Mouse (Mus musculus) ovary, postnatal 36 days (tissue): ENCODE measurements at regions not wholly inside any gene's neighbourhood (a gene's known extent, or its start where the extent isn't known, plus 50 kb on each side); places are given as distances from the start of the nearest gene placed in this dataset.

ENCODE experiments used
- DNase-seq: peaks from one replicate; pipeline ENCODE4 v3.0.0; 2022; ENCODE audit warnings: low spot score, mixed read lengths

- DNase-seq = peak; percentile 10
Observed at GRCm38 (mm10) chr1:51697265-51698192, 218.3 kb downstream of the Myo1b start.

DNA sequence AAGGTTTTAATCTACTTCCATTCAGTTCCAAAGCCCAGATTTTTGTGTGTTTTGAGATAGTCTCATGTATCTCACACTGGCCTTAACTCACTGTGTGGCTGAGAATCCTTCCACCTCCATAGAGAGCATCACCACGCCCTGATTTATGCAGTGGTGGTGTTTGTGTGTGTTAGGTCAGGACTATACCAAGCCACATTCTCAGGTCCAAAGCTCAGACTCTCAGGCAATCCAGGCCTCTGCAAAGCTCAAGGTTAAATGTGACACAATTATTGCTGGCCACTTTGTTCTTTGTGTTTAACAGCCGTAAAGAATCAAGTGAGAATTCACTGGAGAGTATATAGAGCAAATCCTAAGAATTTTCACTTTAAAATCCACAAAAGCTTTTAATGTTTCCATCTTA lies 218.2 kb upstream of the Nabp1 start:
- DNase-seq = no peak

DNA sequence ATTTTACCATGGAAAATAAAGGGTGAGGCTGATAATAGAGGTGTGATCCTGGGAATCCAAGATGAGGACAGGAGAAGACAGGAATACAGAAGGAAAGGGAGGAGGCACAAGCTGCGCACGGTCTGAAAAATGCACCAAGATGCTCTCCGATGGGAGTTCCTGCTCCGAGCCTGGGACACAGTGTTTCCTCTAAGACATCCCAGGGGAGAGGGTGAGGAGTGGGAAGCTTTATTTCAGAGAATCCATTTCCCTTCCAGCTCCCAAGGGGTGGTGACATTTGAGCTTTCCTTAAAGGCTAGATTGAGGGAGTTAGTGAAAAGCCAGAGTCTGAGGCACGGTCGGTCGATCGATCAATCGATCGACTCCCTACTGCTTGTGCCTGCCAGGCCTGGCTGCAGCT lies 212.7 kb upstream of the Nabp1 start:
- no peak for DNase-seq

GRCm38 (mm10) chr1:51689461-51690223 lies 211.4 kb upstream of the Nabp1 start:
- no peak for DNase-seq

GRCm38 (mm10) chr1:51688946-51689345 lies 210.7 kb upstream of the Nabp1 start:
- DNase-seq = no peak

DNA sequence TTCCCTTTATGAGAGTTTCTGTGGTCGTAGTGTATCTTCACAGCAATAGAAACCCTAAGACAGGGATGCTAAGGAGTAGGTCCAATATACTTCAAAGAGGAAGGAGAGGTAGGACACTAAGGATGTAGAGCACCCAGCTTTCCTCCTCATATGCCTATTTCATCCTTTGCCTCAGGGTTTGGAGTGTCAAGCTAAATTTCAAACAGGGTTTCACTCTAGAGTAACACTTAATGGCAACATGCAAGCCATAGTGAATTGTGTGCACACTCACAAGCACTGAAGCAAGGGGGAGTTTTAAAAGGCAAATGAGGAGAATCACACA lies 210.0 kb upstream of the Nabp1 start:
- DNase-seq = no peak

DNA sequence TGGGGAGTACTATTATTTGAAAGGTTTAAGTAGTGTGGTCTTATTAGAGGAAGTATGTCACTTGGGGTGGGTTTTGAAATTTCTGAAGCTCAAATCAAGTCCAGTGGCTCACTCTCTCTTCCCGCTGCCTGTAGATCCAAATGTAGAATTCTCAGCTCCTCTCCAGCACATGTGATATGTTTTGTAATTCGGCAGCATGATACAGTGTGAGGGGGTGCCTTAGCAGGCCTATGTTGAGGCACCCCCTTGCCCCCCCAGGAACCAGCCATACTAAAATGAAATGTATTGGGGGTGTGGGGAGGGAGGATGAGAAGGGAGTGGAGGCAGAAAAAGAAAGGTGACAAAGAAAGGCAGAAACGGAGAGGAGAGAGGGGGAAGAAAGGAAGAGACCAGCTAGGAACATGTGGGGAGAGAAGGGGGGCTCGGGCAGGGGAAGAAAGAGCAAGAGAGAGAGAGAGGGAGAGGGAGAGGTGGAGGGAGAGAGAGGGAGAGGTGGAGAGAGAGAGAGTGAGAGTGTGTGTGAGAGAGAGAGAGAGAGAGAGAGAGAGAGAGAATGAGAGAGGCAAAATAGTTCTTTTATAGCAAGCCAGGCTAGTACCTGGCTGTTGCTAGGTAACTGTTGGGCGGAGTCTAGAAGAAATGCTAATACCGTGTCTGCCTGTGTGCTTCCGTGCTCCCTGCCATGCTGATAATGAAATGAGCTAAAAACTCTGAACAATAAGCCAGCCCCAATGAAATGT lies 209.4 kb upstream of the Nabp1 start:
- DNase-seq = no peak

DNA sequence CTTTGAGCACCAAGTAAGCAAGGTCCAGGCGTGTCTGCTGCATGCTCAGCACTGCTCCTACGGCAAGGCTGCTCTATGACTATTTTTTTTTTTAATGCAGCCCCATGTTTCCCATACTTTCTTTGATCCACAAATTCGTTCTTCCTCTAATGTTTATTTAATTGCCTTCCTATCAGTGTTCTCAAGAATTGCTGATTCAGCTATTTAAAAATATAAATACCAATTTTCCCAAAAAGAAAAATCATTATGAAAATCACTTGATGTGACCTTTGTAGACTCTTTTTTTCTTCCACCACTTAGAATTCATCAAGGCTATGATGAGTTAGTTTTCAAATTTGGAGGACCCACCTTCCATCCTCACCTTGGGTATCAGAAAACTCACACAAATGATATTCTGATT lies 208.5 kb upstream of the Nabp1 start:
- no peak for DNase-seq

DNA sequence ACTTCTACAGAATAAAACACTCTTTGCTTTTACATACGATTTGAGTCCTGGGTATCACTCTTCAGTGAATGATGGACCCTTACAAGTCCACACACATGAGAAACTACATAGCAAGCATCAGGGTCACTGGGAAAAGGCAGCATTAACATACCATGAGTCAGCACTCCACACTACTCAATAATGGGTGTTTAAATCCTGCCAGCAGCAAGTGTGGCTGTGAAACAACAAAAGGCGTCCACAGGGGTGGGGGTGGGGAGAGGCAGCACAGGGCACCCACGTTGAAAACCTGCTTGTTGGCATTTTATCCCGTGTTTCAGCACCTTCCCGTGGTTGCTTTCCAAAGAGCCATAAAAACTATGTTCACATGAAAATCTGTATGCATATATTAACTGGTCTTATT lies 204.0 kb upstream of the Nabp1 start:
- DNase-seq = no peak

GRCm38 (mm10) chr1:51681872-51682271 lies 203.6 kb upstream of the Nabp1 start:
- no peak for DNase-seq

GRCm38 (mm10) chr1:51680725-51681124 lies 202.5 kb upstream of the Nabp1 start:
- DNase-seq = no peak

- no peak for DNase-seq
Observed at GRCm38 (mm10) chr1:51678290-51678928, 200.2 kb upstream of the Nabp1 start.

GRCm38 (mm10) chr1:51677802-51678201 lies 199.6 kb upstream of the Nabp1 start:
- DNase-seq = no peak

DNA sequence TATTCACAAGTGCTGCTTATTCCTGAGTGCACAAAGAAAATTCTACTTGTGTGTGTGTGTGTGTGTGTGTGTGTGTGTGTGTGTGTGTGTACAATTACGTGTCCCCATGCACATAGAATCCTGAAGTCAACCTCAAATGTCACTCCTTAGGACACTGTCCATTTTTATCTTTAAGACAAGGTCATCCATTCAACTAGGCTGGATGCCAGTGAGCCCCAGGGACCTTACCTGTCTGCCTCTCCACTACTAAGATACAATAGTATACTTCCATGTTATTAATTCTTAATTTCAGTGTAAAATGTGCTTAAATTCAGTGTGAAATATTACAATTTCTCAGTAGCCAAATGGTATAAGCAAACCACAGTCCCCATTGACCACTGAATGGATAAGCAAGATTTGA lies 193.5 kb upstream of the Nabp1 start:
- DNase-seq = no peak

- peak; percentile 13 for DNase-seq
Observed at GRCm38 (mm10) chr1:51671287-51671686, 193.1 kb upstream of the Nabp1 start.

GRCm38 (mm10) chr1:51670009-51670408 lies 191.8 kb upstream of the Nabp1 start:
- DNase-seq = no peak

DNA sequence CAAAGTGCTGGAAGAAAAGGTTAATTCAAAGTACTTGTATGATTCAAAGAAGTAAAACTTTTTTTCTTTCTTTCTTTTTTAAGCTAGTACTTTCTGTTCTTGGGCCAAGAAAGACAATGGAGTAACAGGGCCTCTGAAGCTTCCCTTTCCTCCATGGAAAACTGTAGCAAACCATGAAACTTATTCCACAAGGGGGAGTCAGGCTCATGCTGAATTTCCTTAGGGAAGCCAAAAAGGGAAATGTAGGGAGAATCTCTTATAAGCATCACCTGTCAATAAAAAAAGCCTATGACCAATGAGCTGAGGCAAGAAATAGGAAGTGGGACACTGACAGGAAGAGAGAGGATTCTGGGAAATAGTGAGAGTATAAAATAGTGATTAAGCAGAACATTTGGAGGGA lies 190.7 kb upstream of the Nabp1 start:
- DNase-seq = no peak

GRCm38 (mm10) chr1:51660531-51660930 lies 182.3 kb upstream of the Nabp1 start:
- DNase-seq = no peak

DNA sequence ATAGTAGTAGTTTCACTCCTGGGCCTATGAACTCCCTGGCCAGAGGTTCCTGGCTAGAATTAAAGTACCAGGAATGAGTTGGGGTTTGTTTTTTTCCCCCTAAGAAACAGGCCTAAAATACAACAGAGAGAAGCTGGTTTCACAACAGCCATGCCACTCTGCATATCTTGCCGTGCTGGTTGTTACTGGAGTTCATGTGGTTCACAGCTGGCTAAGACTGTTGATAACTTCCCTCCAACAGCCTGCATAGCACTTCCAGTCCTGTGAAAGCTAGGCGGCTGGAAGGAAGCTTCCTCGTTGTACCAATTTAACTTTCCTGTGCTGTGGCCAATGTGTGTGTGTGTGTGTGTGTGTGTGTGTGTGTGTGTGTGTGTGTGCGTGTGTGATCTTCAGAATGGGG lies 179.0 kb upstream of the Nabp1 start:
- no peak for DNase-seq

GRCm38 (mm10) chr1:51650653-51650995 lies 172.4 kb upstream of the Nabp1 start:
- no peak for DNase-seq

DNA sequence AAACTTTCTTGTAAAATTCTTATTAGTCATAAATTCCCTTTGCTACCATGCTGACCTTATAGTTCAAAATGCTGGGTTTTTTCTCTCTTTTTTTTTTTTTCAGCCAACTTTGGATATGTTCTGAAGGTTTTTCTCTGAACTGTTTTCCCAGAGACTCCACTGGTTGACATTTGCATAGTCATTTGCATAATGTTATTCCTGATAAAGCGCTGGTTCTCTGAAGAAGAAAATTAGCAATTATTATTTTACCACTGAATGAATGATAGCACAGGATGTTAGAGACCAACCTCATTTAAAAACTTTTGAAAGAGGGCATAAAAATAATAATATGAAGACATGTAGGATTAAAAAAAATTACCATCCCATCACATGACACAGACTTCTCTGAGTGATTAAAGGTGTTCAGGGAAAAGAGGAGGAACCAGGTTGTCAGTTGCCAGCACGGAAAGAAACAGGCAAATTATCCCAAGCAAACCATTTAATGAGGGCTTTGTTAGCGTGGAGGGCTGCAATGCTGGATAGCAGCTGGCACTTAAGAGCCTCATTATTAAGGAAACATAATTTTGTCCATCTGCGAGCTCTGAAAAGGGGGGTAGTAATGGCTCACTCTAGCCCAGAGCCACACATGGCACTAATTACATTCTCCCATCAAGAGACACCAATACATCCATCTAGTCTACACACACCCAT lies 171.9 kb upstream of the Nabp1 start:
- DNase-seq = no peak

GRCm38 (mm10) chr1:51647955-51648354 lies 169.7 kb upstream of the Nabp1 start:
- DNase-seq = peak; percentile 23
